Mouse (Mus musculus): ENCODE data around the gene Scgb1b12. TPM values are rescaled to one million over a fixed set of nuclear protein-coding genes. Genes with fewer than 3 reads are reported as not detected.

Gene Scgb1b12
- polyA plus RNA-seq (2017; shearing (Covaris generic)), result not detected

GRCm38 (mm10) chr7:32333882-32334281, at the start of gene Scgb1b12:
Gene Scgb1b12 (plus strand): TSS chr7:32334182.

GRCm38 (mm10) chr7:32327145-32327544, 6.8 kb upstream of the Scgb1b12 start, which contains the start of gene Scgb2b12:
Gene Scgb2b12 (minus strand): TSS chr7:32327245.

Other genes with a start within 250 kb of the Scgb1b12 start
- not detected for gene Scgb1b10, start 233.3 kb upstream of the Scgb1b12 start, polyA plus RNA-seq (2017; shearing (Covaris generic))
- not detected for gene Scgb2b11, start 123.0 kb upstream of the Scgb1b12 start, polyA plus RNA-seq (2017; shearing (Covaris generic))
- not detected for gene Scgb1b11, start 111.3 kb upstream of the Scgb1b12 start, polyA plus RNA-seq (2017; shearing (Covaris generic))
- gene Scgb2b12, start 6.9 kb upstream of the Scgb1b12 start, polyA plus RNA-seq (2017; shearing (Covaris generic)), result not detected
- gene Scgb1b29, start 107.4 kb downstream of the Scgb1b12 start, polyA plus RNA-seq (2017; shearing (Covaris generic)), result not detected

Data from effector memory CD4-positive, alpha-beta T cell, adult 5 months (primary cell).